Mouse (Mus musculus): ENCODE results near the gene Nol10.

The Nol10 gene

GRCm38 (mm10) chr12:17360650-17361049, 12.4 kb downstream of the Nol10 start:
- in situ Hi-C loops (cut with MboI, MseI), result loop anchor here in 1 of 2 experiments (10.0 kb wide), 1 partner anchor 434 kb away; no protein-coding TSS in a partner anchor

GRCm38 (mm10) chr12:17362316-17362715, 14.1 kb downstream of the Nol10 start:
- in situ Hi-C loops (cut with MboI, MseI), result loop anchor here in 1 of 2 experiments (10.0 kb wide), 1 partner anchor 432 kb away; no protein-coding TSS in a partner anchor

- in situ Hi-C loops (cut with MboI, MseI), result loop anchor here in 1 of 2 experiments (10.0 kb wide), 1 partner anchor 428 kb away; no protein-coding TSS in a partner anchor
Measured at GRCm38 (mm10) chr12:17366981-17367380, 18.7 kb downstream of the Nol10 start.

- in situ Hi-C loops (cut with MboI, MseI), result loop anchor here in 1 of 2 experiments (10.0 kb wide), 1 partner anchor 426 kb away; no protein-coding TSS in a partner anchor
Measured at GRCm38 (mm10) chr12:17369111-17369510, 20.9 kb downstream of the Nol10 start.

GRCm38 (mm10) chr12:17369551-17370325, 21.5 kb downstream of the Nol10 start:
- in situ Hi-C loops (cut with MboI, MseI), result loop anchor here (5.0 to 10.0 kb wide), 3 partner anchors 175 to 425 kb away; partner anchors contain the start of gene Odc1 (in 1 of the 2)

- in situ Hi-C loops (cut with MboI, MseI), result loop anchor here (5.0 to 10.0 kb wide), 2 partner anchors 173 to 176 kb away; partner anchors contain the start of gene Odc1 (in 1 of the 2)
Measured at GRCm38 (mm10) chr12:17371589-17372235, 23.5 kb downstream of the Nol10 start.

GRCm38 (mm10) chr12:17372696-17373095, 24.4 kb downstream of the Nol10 start:
- in situ Hi-C loops (cut with MboI, MseI), result loop anchor here (5.0 to 10.0 kb wide), 2 partner anchors 172 to 175 kb away; partner anchors contain the start of gene Odc1 (in 1 of the 2)

GRCm38 (mm10) chr12:17373470-17373975, 25.3 kb downstream of the Nol10 start:
- in situ Hi-C loops (cut with MboI, MseI), result loop anchor here (5.0 to 10.0 kb wide), 2 partner anchors 171 to 174 kb away; partner anchors contain the start of gene Odc1 (in 1 of the 2)

GRCm38 (mm10) chr12:17375243-17375642, 27.0 kb downstream of the Nol10 start:
- in situ Hi-C loops (cut with MboI, MseI), result loop anchor here in 1 of 2 experiments (10.0 kb wide), 1 partner anchor 170 kb away; the partner anchor contains the start of gene Odc1

GRCm38 (mm10) chr12:17376521-17376920, 28.3 kb downstream of the Nol10 start:
- in situ Hi-C loops (cut with MboI, MseI), result loop anchor here in 1 of 2 experiments (10.0 kb wide), 1 partner anchor 168 kb away; the partner anchor contains the start of gene Odc1

GRCm38 (mm10) chr12:17380991-17381390, 32.7 kb downstream of the Nol10 start:
- in situ Hi-C loops (cut with MboI, MseI), result no loop called here

GRCm38 (mm10) chr12:17382759-17383158, 34.5 kb downstream of the Nol10 start:
- in situ Hi-C loops (cut with MboI, MseI), result no loop called here

- in situ Hi-C loops (cut with MboI, MseI), result no loop called here
Measured at GRCm38 (mm10) chr12:17386896-17387295, 38.6 kb downstream of the Nol10 start.

GRCm38 (mm10) chr12:17387332-17388135, 39.3 kb downstream of the Nol10 start:
- in situ Hi-C loops (cut with MboI, MseI), result no loop called here

GRCm38 (mm10) chr12:17388136-17388437, 39.8 kb downstream of the Nol10 start:
- in situ Hi-C loops (cut with MboI, MseI), result no loop called here

- in situ Hi-C loops (cut with MboI, MseI), result no loop called here
Measured at GRCm38 (mm10) chr12:17390036-17390435, 41.8 kb downstream of the Nol10 start.

GRCm38 (mm10) chr12:17390510-17390909, 42.3 kb downstream of the Nol10 start:
- in situ Hi-C loops (cut with MboI, MseI), result no loop called here

GRCm38 (mm10) chr12:17393148-17393547, 44.9 kb downstream of the Nol10 start:
- in situ Hi-C loops (cut with MboI, MseI), result no loop called here

GRCm38 (mm10) chr12:17397150-17397549, 48.9 kb downstream of the Nol10 start:
- in situ Hi-C loops (cut with MboI, MseI), result no loop called here

GRCm38 (mm10) chr12:17401419-17401818, 53.2 kb downstream of the Nol10 start:
- in situ Hi-C loops (cut with MboI, MseI), result no loop called here

- in situ Hi-C loops (cut with MboI, MseI), result no loop called here
Measured at GRCm38 (mm10) chr12:17402116-17402515, 53.9 kb downstream of the Nol10 start.

Data from T-helper 17 cell (primary cell).